Mouse (Mus musculus) limb, embryonic 10.5 days (tissue): ENCODE data around the gene Uhrf1bp1. TPM values are rescaled to one million over a fixed set of nuclear protein-coding genes. Genes with fewer than 3 reads are reported as not detected.
"Not testable (repeated sequence)": the region's sequence is repeated elsewhere in the genome, so short reads cannot be mapped to it uniquely, and the experiment has no call there.

Experiments used
- DNase-seq: peaks from one replicate; pipeline ENCODE4 v3.0.0-alpha.2; 2017; ENCODE audit warnings: low spot score
- H3K27ac ChIP-seq: fragments of 300-500 bp; sonication (generic); 2 replicates; pipeline ENCODE4 v1.5.1; 2016; ENCODE audit warnings: mild to moderate bottlenecking
- H3K27me3 ChIP-seq: fragments of 300-500 bp; sonication (generic); 2 replicates; pipeline ENCODE4 v1.6.1; 2016; ENCODE audit warnings: low read depth, mild to moderate bottlenecking; ENCODE audit not compliant: poor library complexity, severe bottlenecking
- H3K36me3 ChIP-seq: fragments of 300-500 bp; sonication (generic); 2 replicates; pipeline ENCODE4 v1.6.1; 2016; ENCODE audit warnings: mild to moderate bottlenecking, moderate library complexity
- H3K4me1 ChIP-seq: fragments of 300-500 bp; sonication (generic); 2 replicates; pipeline ENCODE4 v1.6.1; 2016
- H3K4me3 ChIP-seq: fragments of 300-500 bp; sonication (generic); 2 replicates; pipeline ENCODE4 v1.5.1; 2016; ENCODE audit warnings: mild to moderate bottlenecking, moderate library complexity
- H3K9me3 ChIP-seq: fragments of 300-500 bp; sonication (generic); replicated peaks from 2 replicates; pipeline ENCODE4 v1.6.1; 2016; ENCODE audit warnings: mild to moderate bottlenecking
- WGBS: fragments of 180-500 bp; shearing (Covaris S2); methylation state at CpG from one replicate; pipeline ENCODE4 v1.1.7; 2016; 5-methylcytosine and 5-hydroxymethylcytosine counted together
- polyA plus RNA-seq: library from polyadenylated mRNA; unstranded; fragments of >200 nt; fragmentation: Nextera tagmentation; extraction: Ambion mirVana; gene quantifications from 2 replicates; pipeline ENCODE4 v1.2.1, GENCODE M21; 2016

The Uhrf1bp1 gene
- polyA plus RNA-seq, 1 experiment from 2014 or later, result 10.0 TPM

DNA sequence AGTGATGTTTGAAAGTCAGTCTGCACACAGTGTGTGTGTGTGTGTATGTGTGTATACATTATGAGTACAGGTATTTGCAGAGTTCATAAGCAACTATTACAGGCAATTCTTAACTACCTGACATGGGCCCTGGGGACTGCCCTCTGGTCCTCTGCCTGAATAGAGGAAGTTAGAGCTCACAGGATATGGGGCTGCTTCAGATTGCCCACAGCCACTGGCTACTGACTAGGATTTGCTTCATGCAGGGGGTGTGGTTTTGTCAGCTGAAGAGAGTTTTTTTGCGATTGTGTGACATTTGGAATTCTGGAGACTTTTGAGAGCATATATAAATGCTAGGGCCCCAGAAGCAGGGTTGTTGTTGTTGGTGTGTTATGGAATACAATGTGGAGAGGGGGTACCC, 31.3 kb upstream of the Uhrf1bp1 start:
- Histone ChIP-seq H3K27me3 (no peaks in the 10 kb centered on the region), H3K4me3 (no peak overlapping the region), H3K36me3 (no peaks in the 10 kb centered on the region), H3K4me1 (peaks cover 33% of the 10 kb centered on the region), H3K27ac (no peak overlapping the region), H3K9me3 (no peaks in the 10 kb centered on the region)
- no peak for DNase-seq
- 82% methylated on average over 1 of the region's 1 CpGs for WGBS

DNA sequence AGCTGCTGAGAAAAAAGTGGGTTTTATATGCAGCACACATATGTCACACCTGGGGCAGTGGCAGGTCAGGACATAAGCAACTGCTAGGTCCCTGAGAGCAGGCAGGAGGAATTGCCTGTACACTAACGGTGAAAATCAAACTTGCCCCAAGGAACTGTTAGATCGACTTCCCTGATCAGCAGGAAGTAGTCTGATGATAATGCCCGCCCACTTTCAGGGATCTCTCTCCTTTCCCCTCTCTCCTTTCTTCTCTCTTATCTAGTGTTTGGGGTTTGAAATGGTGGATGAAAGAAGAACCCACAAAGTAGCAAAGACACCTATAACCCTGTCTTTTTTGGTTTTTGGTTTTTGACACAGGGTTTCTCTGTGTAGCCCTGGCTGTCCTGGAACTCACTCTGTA, 30.7 kb upstream of the Uhrf1bp1 start:
- H3K27me3 ChIP-seq, result no peaks in the 10 kb centered on the region
- WGBS, result 38% methylated on average over 3 of the region's 3 CpGs
- no peak for DNase-seq
- H3K27ac ChIP-seq, result no peak overlapping the region
- peaks cover 32% of the 10 kb centered on the region for H3K4me1 ChIP-seq
- H3K4me3 ChIP-seq, result no peak overlapping the region
- H3K9me3 ChIP-seq, result no peaks in the 10 kb centered on the region
- H3K36me3 ChIP-seq, result no peaks in the 10 kb centered on the region

DNA sequence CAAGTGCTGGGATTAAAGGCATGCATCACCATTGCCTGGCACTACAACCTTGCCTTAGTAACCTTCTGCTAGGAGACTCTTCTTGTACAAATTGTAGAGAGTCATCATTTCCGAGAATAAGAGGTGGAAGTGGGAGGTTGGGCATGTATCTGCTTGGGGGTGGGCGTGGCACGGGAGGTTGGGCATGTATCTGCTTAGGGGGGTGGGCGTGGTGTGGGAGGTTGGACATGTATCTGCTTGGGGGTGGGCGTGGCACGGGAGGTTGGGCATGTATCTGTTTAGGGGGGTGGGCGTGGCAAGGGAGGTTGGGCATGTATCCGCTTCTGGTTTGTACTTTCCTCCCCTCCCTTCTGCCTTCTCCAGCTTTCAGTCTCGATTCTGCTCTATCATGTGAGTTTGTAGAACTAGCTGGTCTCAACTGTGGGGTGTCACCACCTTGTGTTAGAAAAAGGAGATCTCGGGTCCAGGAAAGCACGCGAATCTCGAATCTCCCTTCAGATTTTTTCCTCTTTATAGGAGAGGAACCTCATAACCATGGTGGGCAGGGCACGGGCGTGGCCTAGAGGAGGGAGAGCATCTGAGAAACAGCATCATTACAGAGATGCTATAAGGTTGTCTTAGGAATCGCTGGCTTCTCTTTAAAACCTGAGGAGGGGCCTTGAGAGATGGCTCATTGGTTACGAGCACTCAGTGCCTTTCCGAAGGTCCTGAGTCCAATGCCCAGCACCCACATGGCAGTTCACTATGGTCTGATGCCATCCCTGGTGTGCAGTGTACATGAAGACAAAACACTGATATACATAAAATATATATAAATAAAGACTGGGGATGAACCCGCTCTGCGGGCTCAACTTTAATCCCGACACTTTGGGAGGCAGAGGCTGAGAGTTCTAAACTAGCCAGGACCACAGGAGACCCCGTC, 30.0 kb upstream of the Uhrf1bp1 start:
- Histone ChIP-seq H3K27ac (peak overlapping the region; percentile 67), H3K4me1 (peaks cover 28% of the 10 kb centered on the region), H3K9me3 (no peaks in the 10 kb centered on the region), H3K27me3 (no peaks in the 10 kb centered on the region), H3K4me3 (peak overlapping the region; percentile 43), H3K36me3 (no peaks in the 10 kb centered on the region)
- 3% methylated on average over 22 of the region's 22 CpGs for WGBS
- DNase-seq, result peak; percentile 77

DNA sequence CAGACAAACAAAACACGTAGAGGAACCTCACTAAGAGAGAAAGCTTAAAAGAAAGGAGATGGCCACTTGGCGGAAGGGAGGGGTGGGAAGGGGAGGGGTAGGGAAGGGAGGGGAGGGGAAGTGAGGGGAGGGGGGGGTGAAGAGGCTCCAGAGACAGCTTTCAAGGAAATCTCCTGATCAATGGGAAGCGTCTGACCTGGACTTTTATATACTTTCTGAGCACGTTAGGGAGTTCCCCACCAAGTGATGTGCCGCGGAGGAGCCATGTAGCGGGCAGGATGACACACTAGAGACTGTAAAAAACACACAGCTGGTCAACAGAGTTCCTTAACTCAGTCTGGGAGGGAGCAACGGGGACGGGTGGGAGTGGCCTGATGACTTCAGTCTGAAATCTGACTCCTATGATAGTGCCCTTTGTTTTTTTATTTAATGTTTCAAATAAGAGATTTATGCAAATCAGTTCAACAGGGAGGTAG, 29.3 kb upstream of the Uhrf1bp1 start:
- no peaks in the 10 kb centered on the region for H3K27me3 ChIP-seq
- H3K4me3 ChIP-seq, result peak overlapping the region; percentile 43
- H3K9me3 ChIP-seq, result no peaks in the 10 kb centered on the region
- H3K27ac ChIP-seq, result peak overlapping the region; percentile 67
- peak; percentile 58 for DNase-seq
- H3K4me1 ChIP-seq, result peaks cover 25% of the 10 kb centered on the region
- H3K36me3 ChIP-seq, result no peaks in the 10 kb centered on the region
- 1% methylated on average over 9 of the region's 9 CpGs for WGBS

DNA sequence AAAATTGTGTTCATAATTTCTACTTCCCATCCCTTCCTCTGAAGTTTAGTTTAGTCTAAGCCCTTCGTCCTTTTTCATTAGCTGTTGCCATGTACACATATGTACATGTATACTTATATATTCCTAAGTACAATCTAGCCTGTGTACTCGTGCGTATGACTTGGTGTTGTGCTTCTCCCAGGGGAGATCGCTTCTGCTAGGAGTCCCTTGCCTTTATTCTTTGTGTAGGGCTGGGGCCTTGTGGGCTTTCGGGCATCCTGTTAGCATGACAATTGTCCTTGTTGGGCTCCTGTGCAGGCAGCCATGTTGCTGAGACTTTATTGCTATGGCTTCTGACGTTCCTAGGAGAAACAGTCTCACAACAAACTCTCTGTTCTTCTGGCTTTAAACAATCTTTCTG, 28.7 kb upstream of the Uhrf1bp1 start:
- H3K27ac ChIP-seq, result no peak overlapping the region
- H3K9me3 ChIP-seq, result no peaks in the 10 kb centered on the region
- no peak for DNase-seq
- H3K4me3 ChIP-seq, result no peak overlapping the region
- WGBS, result 43% methylated on average over 6 of the region's 6 CpGs
- H3K36me3 ChIP-seq, result no peaks in the 10 kb centered on the region
- no peaks in the 10 kb centered on the region for H3K27me3 ChIP-seq
- H3K4me1 ChIP-seq, result peaks cover 25% of the 10 kb centered on the region

DNA sequence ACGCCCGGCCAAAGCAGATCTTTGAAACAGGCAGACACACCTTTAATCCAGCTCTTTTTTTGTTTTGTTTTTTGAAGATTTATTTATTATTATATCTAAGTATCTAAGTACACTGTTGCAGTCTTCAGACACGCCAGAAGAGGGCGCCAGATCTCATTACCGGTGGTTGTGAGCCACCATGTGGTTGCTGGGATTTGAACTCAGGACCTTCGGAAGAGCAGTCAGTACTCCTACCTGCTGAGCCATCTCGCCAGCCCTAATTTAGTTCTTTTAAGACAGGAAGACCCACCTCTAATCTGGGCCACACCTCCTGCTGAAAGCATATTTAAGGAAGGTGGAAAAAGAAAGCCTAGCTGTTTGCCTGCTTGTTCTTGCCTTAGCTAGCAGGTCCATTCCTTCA, 25.8 kb upstream of the Uhrf1bp1 start:
- DNase-seq, result no peak
- 53% methylated on average over 7 of the region's 7 CpGs for WGBS
- H3K4me1 ChIP-seq, result peaks cover 20% of the 10 kb centered on the region

DNA sequence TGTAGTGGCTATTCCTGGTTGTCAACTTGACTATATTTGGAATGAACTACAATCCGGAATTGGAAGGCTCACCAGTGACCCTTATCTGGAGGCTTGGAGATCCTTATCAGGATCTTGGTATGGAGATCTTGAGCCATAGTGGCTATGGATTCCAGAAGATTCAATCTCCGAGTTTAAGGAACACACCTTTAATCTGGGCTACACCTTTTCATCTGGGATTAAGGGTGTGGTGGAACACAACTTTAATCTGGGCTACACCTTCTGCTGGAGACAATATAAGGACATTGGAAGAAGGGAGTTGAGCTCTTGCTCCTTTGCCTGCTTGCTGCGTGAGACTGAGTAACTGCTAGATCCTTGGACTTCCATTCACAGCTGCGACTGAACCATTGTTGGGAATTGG, 18.4 kb upstream of the Uhrf1bp1 start, which contains the start of gene Snrpc:
Gene Snrpc (plus strand): TSS at position 301 of the 400 bp plus-strand sequence.
- WGBS, result 88% methylated on average over 4 of the region's 4 CpGs
- not testable (repeated sequence) for H3K27ac ChIP-seq, H3K9me3 ChIP-seq, H3K27me3 ChIP-seq, DNase-seq, H3K4me3 ChIP-seq
- H3K4me1 ChIP-seq, result peaks cover 13% of the 10 kb centered on the region
- H3K36me3 ChIP-seq, result peaks cover 15% of the 10 kb centered on the region

More for the DNA sequence above, 25.8 kb upstream of the Uhrf1bp1 start:
- Histone ChIP-seq H3K27ac (no peak overlapping the region), H3K36me3 (no peaks in the 10 kb centered on the region), H3K9me3 (no peaks in the 10 kb centered on the region), H3K27me3 (no peaks in the 10 kb centered on the region), H3K4me3 (no peak overlapping the region)

DNA sequence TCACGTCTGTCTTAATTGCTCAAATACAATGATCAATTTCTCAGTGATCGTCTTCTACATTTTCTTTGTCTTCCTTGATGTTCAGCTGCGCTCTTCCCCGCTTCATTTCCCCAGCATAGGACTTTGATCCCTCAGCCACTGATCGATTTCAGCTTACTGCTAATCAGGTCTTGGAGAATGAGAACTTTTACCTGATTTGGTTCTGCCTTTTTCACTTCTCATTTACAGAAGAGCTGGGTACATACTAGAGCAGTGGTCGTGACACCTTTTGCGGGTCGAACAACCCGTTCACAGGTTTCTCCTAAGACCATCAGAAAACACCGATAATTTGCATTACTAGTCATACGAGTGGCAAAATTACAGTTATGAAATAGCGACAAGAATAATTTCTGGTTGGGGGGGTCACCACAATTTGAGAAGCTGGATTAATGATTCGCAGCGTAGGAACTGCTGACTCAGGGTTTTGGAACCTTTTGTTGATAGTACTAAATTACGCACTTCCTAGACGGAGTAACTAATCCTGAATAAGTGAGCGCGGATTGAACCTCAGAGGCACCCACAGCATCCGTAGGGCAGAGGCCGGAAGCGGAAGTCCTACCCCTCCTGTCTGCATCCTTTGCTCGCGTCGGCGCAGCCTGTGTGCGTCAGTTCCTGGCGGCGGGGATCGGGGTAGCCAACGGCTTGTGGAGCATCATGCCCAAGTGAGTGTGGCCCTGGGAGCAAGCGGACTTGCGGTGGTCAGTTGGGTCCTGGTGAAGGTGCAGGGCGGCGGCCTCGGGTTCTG, 16.6 kb upstream of the Uhrf1bp1 start:
- Histone ChIP-seq H3K9me3 (no peaks in the 10 kb centered on the region), H3K27ac (peak overlapping the region; percentile 89), H3K4me3 (peak overlapping the region; percentile 95), H3K4me1 (peaks cover 13% of the 10 kb centered on the region), H3K36me3 (peaks cover 32% of the 10 kb centered on the region), H3K27me3 (no peaks in the 10 kb centered on the region)
- 3% methylated on average over 35 of the region's 35 CpGs for WGBS
- DNase-seq, result peak; percentile 98

DNA sequence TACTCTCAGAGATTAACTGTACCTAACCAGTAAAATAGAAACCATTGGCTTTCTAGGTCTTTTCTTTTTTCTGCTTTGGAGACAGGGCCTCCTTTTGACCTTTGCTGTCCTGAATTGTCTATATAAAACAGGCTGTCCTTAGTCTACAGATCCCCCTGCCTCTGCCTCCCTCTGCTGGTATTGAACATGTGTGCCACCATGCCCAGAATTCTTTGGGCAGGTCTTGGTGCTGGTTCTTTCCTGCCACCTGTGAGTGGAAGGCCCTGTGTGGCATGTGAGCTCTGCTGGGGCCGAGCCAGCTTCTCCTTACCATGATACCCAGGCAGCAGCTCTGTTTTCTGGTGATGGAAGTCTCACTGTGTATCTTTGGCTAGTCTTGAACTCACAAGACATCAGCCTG, 7.9 kb upstream of the Uhrf1bp1 start:
- Histone ChIP-seq H3K9me3 (no peaks in the 10 kb centered on the region), H3K4me1 (no peaks in the 10 kb centered on the region), H3K36me3 (peaks cover 96% of the 10 kb centered on the region), H3K27me3 (no peaks in the 10 kb centered on the region), H3K4me3 (no peak overlapping the region), H3K27ac (no peak overlapping the region)
- DNase-seq, result no peak
- 93% methylated on average over 1 of the region's 1 CpGs for WGBS

DNA sequence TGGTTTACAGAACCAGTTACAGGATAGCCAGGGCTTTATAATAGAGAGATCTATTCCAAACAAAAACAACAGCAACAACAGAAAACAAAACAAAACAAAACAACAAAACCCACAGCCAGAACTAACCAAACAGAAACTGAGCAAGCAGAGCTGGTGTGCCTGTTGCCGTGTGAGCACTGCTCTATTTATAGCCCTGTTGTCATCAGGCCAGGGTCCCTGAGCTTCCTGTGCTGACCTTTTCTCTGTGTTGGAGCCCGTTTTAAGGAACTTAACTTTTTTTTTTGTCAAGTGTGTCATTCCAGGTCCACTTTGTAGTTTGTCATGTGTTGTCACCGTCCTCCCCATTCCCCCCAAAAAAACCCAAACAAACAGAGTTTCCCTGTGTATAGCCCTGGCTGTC, 5.2 kb upstream of the Uhrf1bp1 start:
- Histone ChIP-seq H3K27me3 (no peaks in the 10 kb centered on the region), H3K36me3 (peaks cover 89% of the 10 kb centered on the region), H3K9me3 (no peaks in the 10 kb centered on the region), H3K4me3 (no peak overlapping the region), H3K27ac (no peak overlapping the region), H3K4me1 (no peaks in the 10 kb centered on the region)
- no peak for DNase-seq
- 73% methylated on average over 3 of the region's 3 CpGs for WGBS

DNA sequence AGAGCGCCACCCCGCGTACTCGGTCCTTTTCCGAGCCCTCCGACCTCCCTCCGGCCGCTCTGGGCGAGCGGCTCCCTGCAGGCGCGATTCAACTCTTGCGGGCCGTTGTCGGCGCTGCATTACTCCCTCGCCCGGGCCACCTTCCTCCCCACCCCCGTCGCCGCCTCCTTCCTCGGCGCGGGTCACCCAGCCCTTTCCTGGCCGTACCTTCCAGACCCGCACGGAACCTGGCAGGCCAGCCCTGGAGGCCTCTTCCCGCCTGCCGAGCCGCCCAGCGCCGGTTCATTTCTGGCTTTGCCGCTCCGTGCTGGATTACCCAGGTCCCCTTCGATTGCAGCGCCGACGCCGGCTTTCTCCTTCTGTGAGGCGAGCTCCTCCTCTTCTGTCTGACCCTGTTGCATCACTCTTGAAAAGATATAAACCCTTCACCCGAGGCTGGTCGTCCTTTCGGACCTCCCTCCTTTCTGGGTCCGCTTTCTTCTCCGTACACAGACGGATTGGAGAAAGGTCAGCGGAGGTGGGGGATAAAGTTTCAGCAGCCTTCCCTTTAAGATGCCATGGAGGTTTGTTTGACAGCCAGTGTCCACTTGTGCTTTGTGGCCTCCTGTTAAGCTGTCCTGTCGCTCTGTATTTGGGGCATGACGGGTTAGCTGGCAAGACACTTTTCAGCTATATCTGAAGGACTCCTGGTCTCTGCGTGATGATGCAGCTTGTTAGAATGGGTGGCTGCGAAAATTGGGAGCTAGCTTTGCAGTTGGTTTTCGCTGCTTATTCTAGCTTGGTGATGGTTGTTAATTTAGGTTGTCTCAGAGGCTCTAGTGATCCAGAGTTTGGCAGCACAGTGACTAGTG, 782 bp downstream of the Uhrf1bp1 start:
- Histone ChIP-seq H3K27ac (peak overlapping the region; percentile 92), H3K9me3 (no peaks in the 10 kb centered on the region), H3K36me3 (peaks cover 31% of the 10 kb centered on the region), H3K27me3 (no peaks in the 10 kb centered on the region), H3K4me1 (peaks cover 25% of the 10 kb centered on the region), H3K4me3 (peak overlapping the region; percentile 85)
- DNase-seq, result peak; percentile 79
- WGBS, result 1% methylated on average over 52 of the region's 52 CpGs
